Mouse (Mus musculus) erythroblast, embryonic 14.5 days (primary cell): Measurements from ENCODE around the gene Mtmr11. TPM values are rescaled to one million over a fixed set of nuclear protein-coding genes. Genes with fewer than 3 reads are reported as not detected.

Experiments used
- H3K27me3 ChIP-seq: 2 replicates; pipeline ENCODE4 v1.6.1; 2012; ENCODE audit warnings: inconsistent platforms; ENCODE audit not compliant: control insufficient read depth
- H3K36me3 ChIP-seq: 2 replicates; pipeline ENCODE4 v1.6.1; 2012; ENCODE audit warnings: mild to moderate bottlenecking, inconsistent platforms; ENCODE audit not compliant: control insufficient read depth
- H3K4me1 ChIP-seq: 2 replicates; pipeline ENCODE4 v1.6.1; 2012; ENCODE audit warnings: inconsistent platforms; ENCODE audit not compliant: control insufficient read depth
- H3K4me3 ChIP-seq: replicated peaks from 2 replicates; pipeline ENCODE3; 2012; ENCODE audit warnings: moderate library complexity, mild to moderate bottlenecking, inconsistent platforms
- H3K9me3 ChIP-seq: 2 replicates; pipeline ENCODE4 v1.6.1; 2012; ENCODE audit warnings: low read length, inconsistent platforms, mixed read lengths; ENCODE audit not compliant: control insufficient read depth
- GATA1 ChIP-seq: IDR thresholded peaks from 2 replicates; pipeline ENCODE4 v1.6.1; 2012; ENCODE audit warnings: low read length, inconsistent platforms, mixed read lengths
- TAL1 ChIP-seq: IDR thresholded peaks from 3 replicates; pipeline ENCODE4 v1.6.1; 2012; ENCODE audit warnings: low read length, inconsistent platforms, mixed read lengths
- polyA plus RNA-seq: library from polyadenylated mRNA; stranded (reverse); fragments of >175 nt; gene quantifications from 2 replicates; pipeline ENCODE4 v1.2.3, GENCODE M21; 2012

The Mtmr11 gene
- polyA plus RNA-seq, 1 experiment = not detected

- Histone ChIP-seq H3K4me3 (no peak overlapping the region), H3K9me3 (no peaks in the 10 kb centered on the region), H3K4me1 (peaks cover 17% of the 10 kb centered on the region)
These were observed 17.7 kb downstream of the Mtmr11 start for GRCm38 (mm10) chr3:96179531-96179930.

GRCm38 (mm10) chr3:96180727-96181477, 19.1 kb downstream of the Mtmr11 start, which contains the start of gene Sv2a:
Gene Sv2a, plus strand, starts transcription at chr3:96181151.
- Histone ChIP-seq H3K36me3 (peaks cover 32% of the 10 kb centered on the region), H3K4me3 (peak within 1 kb of the TSS; percentile 41), H3K4me1 (peaks cover 9% of the 10 kb centered on the region), H3K9me3 (no peaks in the 10 kb centered on the region), H3K27me3 (peaks cover 51% of the 10 kb centered on the region)
- TF ChIP-seq TAL1 (no peak), GATA1 (no peak)

More at GRCm38 (mm10) chr3:96179531-96179930, 17.7 kb downstream of the Mtmr11 start:
- TF ChIP-seq TAL1 (no peak), GATA1 (no peak)
- Histone ChIP-seq H3K36me3 (peaks cover 46% of the 10 kb centered on the region), H3K27me3 (peaks cover 43% of the 10 kb centered on the region)

GRCm38 (mm10) chr3:96181510-96182381, 19.9 kb downstream of the Mtmr11 start:
- H3K4me1 ChIP-seq = peaks cover 9% of the 10 kb centered on the region

GRCm38 (mm10) chr3:96182382-96182776, 20.6 kb downstream of the Mtmr11 start:
- peaks cover 19% of the 10 kb centered on the region for H3K36me3 ChIP-seq
- H3K27me3 ChIP-seq = peaks cover 57% of the 10 kb centered on the region
- no peaks in the 10 kb centered on the region for H3K9me3 ChIP-seq
- no peak overlapping the region for H3K4me3 ChIP-seq
- peaks cover 9% of the 10 kb centered on the region for H3K4me1 ChIP-seq
- TF ChIP-seq TAL1 (no peak), GATA1 (no peak)

More at GRCm38 (mm10) chr3:96181510-96182381, 19.9 kb downstream of the Mtmr11 start:
- Histone ChIP-seq H3K27me3 (peaks cover 54% of the 10 kb centered on the region), H3K4me3 (no peak overlapping the region), H3K36me3 (peaks cover 24% of the 10 kb centered on the region), H3K9me3 (no peaks in the 10 kb centered on the region)
- no peak for TF ChIP-seq GATA1
- no peak for TF ChIP-seq TAL1

GRCm38 (mm10) chr3:96192977-96193376, 31.2 kb downstream of the Mtmr11 start:
- Histone ChIP-seq H3K36me3 (no peaks in the 10 kb centered on the region; the same call in 1 of the 2 replicates), H3K4me1 (peaks cover 20% of the 10 kb centered on the region), H3K9me3 (peaks cover 5% of the 10 kb centered on the region), H3K27me3 (peaks cover 32% of the 10 kb centered on the region), H3K4me3 (no peak overlapping the region)
- TF ChIP-seq TAL1 = no peak
- no peak for TF ChIP-seq GATA1

GRCm38 (mm10) chr3:96194966-96195365, 33.2 kb downstream of the Mtmr11 start:
- H3K4me3 ChIP-seq = no peak overlapping the region
- TF ChIP-seq GATA1 = no peak
- TF ChIP-seq TAL1 = no peak
- peaks cover 30% of the 10 kb centered on the region for H3K27me3 ChIP-seq
- H3K4me1 ChIP-seq = peaks cover 34% of the 10 kb centered on the region
- peaks cover 5% of the 10 kb centered on the region for H3K9me3 ChIP-seq
- no peaks in the 10 kb centered on the region; the same call in 1 of the 2 replicates for H3K36me3 ChIP-seq

GRCm38 (mm10) chr3:96195616-96196313, 34.0 kb downstream of the Mtmr11 start:
- H3K36me3 ChIP-seq = no peaks in the 10 kb centered on the region; the same call in 1 of the 2 replicates
- no peak for TF ChIP-seq TAL1
- no peak for TF ChIP-seq GATA1
- H3K27me3 ChIP-seq = peaks cover 23% of the 10 kb centered on the region
- H3K4me1 ChIP-seq = peaks cover 34% of the 10 kb centered on the region
- peaks cover 5% of the 10 kb centered on the region for H3K9me3 ChIP-seq
- H3K4me3 ChIP-seq = no peak overlapping the region

- H3K4me1 ChIP-seq = peaks cover 34% of the 10 kb centered on the region
- no peaks in the 10 kb centered on the region; the same call in 1 of the 2 replicates for H3K36me3 ChIP-seq
- no peak for TF ChIP-seq TAL1
- H3K9me3 ChIP-seq = peaks cover 5% of the 10 kb centered on the region
- H3K27me3 ChIP-seq = peaks cover 23% of the 10 kb centered on the region
- H3K4me3 ChIP-seq = peak overlapping the region; percentile 85
These were observed 34.8 kb downstream of the Mtmr11 start for GRCm38 (mm10) chr3:96196437-96197128.
